Mouse (Mus musculus): ENCODE data around the gene Lrp1.

Lrp1 gene

DNA sequence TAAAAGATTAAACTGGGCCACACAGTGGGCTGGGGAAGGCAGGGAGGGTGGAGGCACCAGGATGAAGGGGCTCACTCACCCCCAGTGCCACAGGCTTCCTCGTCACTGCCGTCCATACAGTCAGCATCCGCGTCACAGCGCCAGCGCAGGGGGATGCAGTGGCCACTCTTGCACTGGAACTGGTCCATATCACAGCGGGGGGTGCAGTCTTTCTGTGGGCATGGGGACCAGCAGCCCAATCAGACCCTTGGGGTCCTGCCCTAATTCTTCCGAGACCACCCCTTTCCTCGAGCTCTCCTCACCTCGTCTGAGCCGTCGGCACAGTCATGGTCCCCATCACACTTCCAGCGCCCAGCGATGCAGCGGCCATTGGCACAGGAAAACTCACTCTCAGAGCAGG is 72.7 kb downstream of the Lrp1 start:
- DNase-seq (ENCODE audit: low spot score) = no peak

DNA sequence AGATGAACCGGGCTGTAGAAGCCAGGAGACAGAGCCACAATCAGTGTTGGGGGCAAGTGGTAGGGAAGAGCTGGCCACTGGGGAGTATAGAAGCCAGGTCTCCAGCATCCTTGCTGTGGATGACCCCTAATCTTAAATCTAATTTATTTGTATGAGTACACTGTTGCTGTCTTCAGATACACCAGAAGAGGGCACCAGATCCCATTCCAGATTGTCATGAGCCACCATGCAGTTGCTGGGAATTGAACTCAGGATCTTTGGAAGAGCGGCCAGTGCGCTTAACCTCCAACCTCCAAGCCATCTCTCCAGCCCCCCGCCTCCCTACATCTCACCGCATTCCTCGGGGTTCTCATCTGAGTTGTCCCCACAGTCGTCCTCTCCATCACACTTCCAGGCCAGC is 74.4 kb downstream of the Lrp1 start:
- no peak for DNase-seq (ENCODE audit: low spot score)

DNA sequence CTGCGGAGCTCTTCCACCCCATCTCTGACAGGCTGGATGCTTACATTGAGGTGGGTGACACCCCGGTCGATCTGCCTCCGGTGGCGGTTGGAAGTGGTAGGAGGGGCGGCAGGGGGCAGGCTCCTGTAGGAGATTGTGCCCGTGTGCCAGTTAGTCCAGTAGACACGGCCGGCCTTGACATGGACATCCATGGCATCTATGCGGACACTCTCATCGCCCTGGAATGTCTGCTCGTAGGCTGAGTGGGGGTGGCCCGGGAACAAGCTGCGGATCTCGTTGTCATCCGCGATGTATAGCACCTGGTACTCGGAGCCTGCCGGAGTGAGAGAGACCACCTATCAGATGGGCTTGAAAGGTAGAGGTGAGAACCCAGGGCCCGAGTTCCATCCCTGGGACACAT is 76.6 kb downstream of the Lrp1 start:
- no peak for DNase-seq (ENCODE audit: low spot score)

DNA sequence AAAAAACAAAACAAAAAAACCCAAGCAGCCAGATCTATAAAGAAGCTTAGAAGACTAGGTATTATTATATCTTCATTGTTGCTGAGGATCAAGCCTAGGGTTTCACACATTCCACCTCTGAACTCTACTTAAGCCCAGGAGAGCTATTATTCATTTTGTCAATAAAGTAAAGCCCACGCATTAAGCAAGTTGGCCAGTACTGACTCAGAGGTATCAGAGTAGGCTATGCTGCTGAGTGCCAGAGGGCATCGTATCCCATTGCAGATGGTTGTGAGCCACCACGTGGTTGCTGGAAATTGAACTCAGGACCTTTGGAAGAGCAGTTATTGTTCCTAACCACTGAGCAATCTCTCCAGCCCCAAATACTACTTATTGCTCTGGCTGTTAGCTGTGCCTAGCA is 77.0 kb downstream of the Lrp1 start:
- DNase-seq (ENCODE audit: low spot score) = no peak

DNA sequence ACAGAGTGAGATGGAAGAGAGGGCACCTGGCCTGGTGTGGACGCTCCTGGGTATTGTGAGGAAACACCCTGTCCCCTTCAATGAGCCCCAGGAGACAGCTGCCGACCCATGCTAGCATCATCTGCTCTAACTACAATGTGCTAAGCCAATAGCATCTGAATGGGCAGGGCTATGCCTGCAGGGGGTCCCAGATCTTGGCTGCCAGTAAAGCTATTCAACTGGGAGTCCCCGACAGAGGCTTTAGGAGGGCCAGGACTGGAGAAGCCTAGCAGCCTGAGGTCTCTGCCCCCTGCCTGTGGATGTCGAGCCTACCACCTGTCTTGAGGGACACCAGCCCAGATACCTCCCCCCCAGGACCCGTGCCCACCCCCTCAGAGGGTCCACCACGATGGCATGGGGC is 78.2 kb downstream of the Lrp1 start:
- no peak for DNase-seq (ENCODE audit: low spot score)

DNA sequence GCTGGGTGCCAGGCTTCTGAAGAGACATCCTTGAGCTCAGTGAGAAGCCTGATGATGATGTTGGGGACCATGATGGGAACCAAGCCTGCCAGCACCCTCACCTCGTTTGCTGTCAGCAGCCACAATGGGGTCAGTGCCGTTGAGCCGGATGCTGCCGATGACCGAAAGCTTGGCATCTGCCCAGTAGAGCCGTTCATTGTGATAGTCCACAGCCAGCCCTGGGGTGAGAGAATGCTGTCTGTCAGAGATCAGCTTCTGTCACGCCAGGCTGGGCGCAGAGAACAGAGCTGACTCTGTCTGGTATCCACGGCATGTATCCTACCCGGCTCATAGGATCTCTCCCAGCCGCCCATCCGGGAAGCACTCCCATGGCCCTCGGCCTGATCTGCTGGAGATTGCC is 78.9 kb downstream of the Lrp1 start:
- DNase-seq (ENCODE audit: low spot score) = no peak

DNA sequence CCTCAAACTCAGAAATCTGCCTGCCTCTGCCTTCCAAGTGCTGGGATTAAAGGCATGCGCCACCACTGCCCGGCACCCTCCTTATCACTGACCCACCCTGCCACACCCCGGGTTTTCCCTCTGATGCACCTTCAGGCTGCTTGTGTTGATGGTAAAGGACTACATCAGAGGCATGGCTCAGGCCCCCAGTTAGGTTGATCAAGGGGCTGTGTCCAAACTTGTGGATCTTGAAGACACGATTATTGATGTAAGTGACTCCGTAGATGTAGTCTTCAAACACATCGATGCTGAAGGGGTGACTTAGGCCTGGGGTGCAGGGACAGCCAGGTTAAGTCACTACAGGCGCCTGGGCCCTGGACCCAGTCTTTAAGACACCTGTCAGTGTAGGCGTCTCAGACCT is 79.4 kb downstream of the Lrp1 start:
- DNase-seq (ENCODE audit: low spot score) = no peak

DNA sequence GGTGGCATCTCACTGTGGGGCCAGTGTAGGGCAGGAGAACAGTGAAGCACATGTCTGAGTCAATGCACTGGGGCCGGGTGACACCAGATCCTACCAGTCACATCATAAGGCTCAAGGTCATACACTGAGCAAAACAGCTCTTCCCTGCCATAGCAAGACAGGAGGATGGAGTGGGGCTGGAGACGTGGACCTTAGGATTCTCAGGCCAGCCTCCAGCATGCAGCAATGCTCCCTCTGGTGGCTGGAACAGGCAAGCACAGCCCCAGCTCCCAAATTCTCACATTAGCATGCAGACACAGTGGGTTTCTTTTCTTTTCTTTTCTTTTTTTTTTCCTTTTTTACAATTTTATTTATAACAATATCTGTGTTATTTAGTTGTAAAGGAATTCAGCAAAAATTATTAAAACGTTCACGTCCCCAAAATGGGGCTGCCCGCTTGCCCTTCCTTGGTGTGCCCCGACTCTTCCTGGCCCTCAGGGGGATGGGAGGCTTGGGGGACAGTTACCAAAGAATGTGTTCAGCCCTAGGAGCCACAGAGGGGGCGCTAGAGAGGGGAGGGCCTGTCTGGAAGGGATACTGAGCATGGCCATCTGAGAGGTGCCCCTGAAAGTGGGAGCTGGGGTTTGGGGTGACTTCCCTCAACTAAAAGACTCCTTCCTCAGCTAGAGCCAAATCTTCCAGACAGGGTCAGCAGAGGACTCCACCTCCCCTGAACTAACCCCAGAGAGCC is 82.9 kb downstream of the Lrp1 start:
- DNase-seq (ENCODE audit: low spot score) = peak; percentile 68

DNA sequence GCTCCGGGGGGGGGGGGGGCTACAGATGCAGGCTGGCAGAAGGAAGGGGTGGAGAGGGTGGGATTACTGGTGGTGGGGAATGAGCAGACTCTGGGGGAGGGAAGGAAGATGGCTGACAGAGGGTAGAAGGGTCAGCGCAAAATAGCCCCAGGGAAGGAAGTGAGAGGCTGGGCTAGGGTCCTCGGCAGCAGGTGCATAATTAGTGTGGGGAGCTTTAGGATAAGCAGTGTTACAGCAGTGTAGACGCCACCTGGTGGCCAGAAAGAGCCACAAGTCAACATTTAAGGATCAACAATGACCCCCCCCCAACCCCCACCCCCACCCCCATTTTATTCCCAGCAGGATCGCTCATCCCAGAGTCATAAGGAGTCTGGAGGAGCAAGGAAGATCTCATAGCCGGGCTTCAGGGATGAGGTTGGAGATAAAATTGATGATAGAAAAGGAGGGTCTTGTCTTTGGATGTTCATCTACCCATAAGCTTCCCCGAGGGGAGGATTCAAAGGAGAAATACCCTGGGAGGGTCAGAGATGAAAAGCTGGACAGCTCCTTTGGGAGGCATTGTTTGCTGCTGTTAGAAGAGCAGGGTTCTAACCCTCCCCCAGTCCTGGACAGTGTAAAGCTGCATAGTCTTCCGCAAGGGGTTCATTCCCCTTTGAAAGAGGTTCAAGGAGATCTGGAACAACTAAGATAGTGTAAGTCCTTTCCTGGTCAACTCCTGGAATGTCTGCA is 84.2 kb downstream of the Lrp1 start:
- no peak for DNase-seq (ENCODE audit: low spot score)

DNA sequence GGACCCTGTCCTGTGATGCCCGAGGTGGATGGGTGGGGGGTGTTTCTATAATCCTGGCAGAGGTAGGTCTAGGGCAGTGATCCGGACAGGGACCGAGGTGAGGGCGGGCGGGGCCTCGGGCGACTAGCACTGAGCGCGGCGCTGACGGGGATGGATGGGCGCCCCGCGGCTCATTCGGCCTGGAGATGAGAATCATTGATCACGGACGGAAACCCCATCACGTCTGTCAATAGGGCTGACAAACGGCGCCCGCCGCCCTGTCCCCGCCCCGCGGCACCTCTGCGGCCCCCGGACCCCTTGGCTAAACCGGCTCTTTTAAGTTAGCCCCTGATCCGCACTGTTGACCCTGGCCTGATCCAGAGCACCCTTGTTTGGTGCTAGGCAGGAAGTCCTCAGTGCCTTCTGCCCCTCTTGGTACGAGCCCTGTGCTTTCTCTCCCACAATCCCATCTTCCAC is 86.0 kb downstream of the Lrp1 start:
- DNase-seq (ENCODE audit: low spot score) = no peak

DNA sequence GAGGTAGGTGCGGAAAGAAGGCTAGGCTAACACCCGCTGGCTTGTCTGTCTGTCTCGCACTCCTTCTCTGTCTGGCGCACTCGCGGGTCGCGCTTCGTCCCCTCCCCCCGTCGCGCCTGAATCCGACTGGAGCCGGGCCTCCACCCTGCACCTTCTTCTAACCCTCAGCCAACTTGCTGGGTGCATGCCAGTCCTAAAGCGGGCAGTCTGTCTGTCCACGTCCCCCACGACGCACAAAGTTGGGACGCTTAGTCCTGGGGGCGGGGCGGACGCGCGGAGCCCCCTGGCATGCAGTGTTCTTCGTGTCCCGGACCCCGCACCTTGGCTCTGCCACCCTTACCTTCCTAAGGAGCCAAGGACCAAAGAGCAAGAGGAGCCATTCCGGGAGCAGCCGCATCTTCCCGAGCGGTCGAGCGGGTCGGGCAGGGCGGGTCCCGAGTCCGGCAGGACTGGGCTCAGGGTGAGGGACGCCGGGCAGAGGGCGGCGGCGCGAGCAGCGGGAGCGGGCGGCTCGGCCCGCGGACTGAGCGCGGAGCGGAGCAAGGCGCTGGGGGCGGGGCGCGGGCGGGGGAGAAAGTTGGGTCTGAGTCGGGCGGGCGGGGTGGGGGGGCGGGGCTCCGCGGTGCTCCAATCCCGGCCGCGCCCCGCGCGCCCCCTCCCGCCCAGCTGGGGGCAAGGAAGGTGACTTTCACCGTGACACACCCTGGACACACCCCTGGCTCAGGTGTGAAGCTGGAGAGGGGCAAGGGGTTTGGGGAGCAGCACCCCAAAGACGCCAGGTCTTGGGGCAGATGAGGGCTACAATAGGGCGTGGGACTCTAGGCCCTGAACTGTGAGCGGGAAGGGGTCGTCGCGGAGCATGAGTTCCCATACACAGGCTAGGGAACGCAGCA is 86.7 kb downstream of the Lrp1 start, which contains the start of gene Nxph4:
Nxph4 (minus strand) TSS at position 524 of the 893 bp plus-strand sequence.
- no peak for DNase-seq (ENCODE audit: low spot score)

DNA sequence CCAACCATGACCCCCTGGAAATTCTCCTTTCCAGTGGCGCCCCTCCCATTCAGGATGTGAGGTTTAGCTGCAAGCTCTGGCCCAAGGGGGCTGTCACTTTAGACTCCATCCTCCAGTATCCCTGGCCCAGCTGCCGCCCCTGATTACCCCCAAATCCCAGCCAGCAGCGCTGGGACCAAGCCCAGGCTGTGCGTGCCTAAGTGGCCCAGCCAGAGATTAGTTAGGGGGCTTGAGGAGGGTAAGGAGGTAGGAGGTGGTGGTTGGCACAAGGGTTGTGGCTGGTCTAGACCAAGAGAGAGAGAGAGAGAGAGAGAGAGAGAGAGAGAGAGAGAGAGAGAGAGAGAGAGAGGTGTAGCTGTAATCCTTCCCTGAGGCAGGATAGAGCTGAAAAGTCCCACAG is 89.4 kb downstream of the Lrp1 start:
- DNase-seq (ENCODE audit: low spot score) = no peak

DNA sequence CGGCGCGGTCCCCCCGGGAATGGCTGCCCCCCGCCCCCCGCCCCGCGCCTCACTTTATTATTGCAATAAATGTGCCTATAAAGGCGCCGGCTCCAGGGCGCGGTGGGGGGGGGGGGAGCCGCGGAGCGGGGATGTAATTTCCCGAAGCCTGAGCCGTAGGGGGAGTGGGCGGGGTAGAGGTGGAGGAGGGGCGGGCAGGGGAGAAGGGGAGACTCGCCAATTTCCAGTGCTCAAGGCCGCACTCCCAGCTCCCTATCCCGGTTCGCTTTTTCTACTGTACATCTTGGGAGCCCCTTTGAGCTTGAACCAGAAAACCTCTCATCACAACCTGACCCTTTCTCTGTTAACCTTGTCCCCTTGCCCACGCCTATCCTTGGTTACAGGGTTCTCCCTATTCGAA is 90.0 kb downstream of the Lrp1 start:
- DNase-seq (ENCODE audit: low spot score) = no peak

DNA sequence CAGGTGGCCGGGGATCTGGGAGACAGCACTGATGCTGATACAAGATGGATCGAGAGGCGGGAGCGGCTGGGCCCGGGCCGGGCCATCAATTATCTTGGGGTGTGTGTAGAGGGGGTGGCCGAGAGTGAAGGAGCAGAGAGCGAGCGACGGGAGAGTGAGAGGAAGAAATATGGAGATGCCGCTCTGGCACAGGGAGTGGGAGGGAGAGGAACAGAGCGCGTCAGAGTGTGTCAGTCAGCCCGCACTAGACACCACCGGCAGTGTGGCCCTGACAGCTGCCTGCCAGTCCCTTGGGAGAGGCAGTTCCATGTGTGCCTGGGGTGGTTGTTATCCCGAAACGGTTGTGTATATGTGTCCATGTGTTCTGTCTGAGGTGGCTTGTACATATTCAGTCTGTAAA is 93.5 kb downstream of the Lrp1 start:
- no peak for DNase-seq (ENCODE audit: low spot score)

DNA sequence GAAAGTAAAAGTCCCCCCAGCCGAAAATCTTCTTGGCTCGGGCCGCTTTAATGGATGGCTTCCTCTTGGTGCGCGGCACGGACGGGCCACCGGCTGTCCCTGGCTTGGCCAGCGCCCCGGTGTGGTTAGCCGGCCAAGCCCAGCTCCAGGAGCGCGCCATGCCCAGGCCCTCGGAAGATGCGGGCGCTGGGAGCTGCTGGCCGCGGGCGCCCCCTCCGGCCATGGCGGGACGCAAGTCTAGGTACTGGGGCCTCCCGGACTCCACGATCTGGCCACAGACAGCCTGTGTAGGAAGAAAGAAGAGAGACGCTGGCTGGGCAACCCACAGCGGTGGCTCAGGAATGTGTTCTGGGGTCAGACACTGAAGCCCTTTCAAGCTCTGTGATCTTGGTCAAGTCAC is 94.3 kb downstream of the Lrp1 start:
- no peak for DNase-seq (ENCODE audit: low spot score)

DNA sequence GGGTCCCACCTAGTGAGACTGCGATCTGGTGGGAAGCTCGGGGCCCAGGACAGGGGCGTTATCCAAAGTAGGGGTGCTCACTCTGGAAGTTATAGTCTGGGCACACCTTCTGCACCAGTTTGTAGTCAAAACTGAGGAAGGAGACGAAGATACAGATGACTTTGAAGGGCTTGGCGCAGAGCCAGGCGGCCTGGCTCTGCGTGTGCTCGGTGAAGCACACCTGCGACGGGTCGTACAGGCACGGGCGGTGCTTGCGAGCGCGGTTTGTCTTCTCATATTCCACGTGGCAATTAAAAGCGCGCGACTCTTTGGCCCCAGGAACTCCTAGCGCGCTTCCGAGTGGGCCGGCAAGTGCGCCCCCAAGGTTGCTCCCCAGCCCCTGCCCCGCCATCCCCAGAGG is 94.9 kb downstream of the Lrp1 start:
- DNase-seq (ENCODE audit: low spot score) = no peak

DNA sequence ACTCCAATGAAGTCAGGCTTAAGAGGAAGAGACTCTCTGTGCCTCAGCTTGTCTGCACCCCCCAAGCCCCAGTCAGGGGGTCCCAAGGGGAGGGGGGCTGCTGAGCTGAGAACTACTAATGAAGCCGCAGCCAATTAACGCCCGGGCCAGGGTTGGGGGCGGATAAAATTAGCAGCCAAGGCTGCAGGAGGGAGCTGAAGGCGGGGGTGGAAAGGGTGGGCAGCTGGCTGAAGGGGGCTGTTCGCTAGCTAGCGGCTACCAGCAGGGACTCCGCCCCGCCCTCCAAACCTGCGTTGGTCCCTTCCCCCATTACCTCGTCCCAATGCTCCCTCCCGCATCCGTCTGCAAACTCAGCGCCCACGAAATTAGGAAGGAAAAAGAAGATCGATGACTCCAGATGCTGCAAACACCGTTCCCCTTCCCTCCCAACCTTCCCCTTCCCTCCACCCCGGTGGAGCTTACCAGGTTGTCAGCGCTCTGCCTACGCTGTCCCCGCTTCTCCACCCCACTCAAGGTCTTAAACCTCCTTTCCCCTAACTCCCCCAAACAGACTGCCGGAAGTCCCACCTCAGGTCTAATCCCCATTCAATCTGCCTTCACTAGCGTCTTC is 96.2 kb downstream of the Lrp1 start:
- DNase-seq (ENCODE audit: low spot score) = no peak

DNA sequence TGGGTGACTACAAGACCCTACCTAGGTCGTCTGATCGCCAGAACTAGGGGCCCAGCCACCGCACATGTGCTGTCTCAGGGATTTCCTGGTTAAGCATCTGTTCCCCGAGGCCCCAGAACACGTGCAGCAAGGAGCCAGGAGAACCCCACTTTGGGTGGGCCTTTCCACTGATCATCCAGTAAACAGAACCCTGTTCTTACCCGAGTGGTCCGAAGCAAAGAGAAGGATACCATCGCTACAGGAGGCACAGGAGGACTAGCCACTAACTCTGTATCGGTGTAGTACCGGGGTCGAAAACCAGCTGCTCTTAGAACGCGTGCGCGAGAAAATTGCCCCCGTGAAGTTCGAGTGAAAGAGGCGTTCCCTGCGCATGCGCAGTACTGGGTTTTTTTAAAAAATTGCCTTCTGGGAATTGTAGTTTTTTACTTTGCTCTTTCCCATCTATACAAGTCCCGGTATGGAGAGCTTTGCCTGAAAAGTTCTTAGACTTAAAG is 98.8 kb downstream of the Lrp1 start, which contains the start of gene Shmt2:
Shmt2 (minus strand) TSS at position 357 of the 494 bp plus-strand sequence.
- DNase-seq (ENCODE audit: low spot score) = peak; percentile 86

DNA sequence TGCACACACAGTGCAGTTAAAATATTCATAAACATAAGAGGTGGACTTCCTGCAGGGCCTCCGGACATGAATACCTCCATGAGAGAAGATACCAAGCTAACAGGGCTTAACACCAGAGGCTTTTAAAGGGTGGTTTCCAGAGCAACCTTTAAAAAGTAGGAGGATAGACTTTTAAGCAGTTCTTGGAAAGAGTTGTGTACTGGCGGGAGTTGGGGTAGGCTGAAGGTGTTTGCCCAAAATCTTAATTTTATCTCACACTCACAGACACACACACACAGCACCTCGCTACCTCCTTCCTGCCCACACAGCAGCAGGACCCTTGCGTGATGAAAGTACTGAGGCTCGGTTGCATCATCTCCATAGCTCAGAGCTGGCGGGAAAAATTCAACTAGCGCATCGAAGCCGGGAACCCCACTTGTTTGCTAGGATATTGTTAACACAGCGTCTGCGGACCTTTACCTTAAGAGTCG is 99.3 kb downstream of the Lrp1 start:
- no peak for DNase-seq (ENCODE audit: low spot score)

DNA sequence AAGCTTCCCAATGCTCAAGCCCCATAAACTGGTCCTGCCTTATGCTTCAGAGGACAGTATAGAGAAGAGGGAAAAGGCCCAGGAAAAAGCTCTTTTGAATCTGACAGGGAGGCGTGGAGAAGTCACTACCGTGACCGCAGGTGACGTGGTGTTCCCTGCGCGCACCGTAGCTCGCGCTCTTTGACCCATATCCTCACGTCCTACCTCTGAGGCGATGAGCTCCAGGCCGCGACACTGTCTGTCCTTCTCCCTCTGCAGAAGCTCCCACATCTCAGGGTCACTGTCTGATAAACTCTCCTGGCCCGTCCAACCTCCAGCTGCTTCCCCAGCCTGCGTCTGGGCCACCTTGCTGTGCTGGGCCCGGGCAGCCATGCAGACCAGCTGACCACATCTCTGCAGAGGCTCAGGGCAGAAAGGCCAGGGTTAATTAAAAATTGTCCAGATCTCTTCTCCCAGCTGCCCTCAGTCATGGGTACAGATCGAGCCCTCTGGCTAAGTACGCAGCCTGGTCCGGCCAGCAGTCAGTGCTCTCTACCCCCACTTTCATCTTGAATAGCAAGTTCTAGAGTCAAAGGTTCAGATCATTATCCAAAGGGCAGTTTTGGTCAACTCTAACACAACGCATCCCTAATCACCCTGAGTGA is 100.1 kb downstream of the Lrp1 start:
- DNase-seq (ENCODE audit: low spot score) = no peak
